Mouse (Mus musculus) lung, postnatal 4 days (tissue): ENCODE results near the gene Vapb.
A peak's percentile ranks its signal among the peaks of the same experiment; 100 is the strongest.
"Not testable (repeated sequence)": the region's sequence is repeated elsewhere in the genome, so short reads cannot be mapped to it uniquely, and the experiment has no call there.

Experiments used
- DNase-seq, 2 experiments: peaks; one replicate each; pipeline ENCODE4 v3.0.0; 2021

The Vapb gene

GRCm38 (mm10) chr2:173737222-173737989, at the start of gene Vapb:
TSS of gene Vapb (plus strand) at chr2:173737511.
- DNase-seq = peak; percentile 99 to 100

DNA sequence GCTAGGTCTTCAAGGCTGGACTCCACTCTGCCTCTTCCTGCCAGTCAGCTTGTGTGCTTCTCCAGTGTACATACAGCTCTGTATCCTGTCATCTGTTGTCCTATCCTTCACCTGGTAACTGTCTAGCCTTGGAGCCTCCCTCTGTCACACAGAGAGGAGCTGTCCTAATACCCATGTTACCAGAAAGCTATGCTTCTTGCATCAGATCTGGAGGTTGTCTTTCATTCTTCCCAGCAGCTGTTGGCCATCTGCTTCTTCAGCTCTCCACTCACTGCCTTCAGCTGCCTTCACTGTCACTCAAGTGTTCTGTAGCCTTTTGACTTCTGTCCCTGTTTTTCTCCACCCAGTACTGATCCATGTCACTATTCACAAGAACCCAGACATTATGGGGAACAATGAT, 47.5 kb upstream of the Vapb start:
- DNase-seq = no peak

DNA sequence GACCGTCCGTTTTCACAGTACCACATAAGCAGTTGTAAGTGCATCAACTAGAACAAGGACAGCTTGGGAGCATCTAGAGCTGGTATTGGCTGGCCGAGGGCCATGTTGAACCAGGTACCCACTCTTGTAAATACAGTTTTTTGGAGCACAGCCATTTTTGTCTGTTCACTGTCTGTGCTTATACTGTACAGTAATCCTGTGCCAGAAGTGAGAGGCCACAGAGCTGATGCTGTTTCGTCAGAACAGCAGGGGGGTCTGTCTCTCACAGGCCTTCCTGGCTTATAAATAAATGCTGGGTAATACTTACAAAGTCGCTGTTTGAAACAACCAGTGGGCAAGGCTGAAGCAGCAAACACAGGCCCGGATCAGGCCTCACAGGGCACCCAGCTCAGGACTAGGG, 45.6 kb upstream of the Vapb start:
- DNase-seq = no peak

GRCm38 (mm10) chr2:173692693-173693092, 44.6 kb upstream of the Vapb start:
- DNase-seq = no peak

- no peak for DNase-seq
Measured at GRCm38 (mm10) chr2:173698850-173699249, 38.5 kb upstream of the Vapb start.

- DNase-seq = no peak
Measured at GRCm38 (mm10) chr2:173702096-173702866, 35.0 kb upstream of the Vapb start.

DNA sequence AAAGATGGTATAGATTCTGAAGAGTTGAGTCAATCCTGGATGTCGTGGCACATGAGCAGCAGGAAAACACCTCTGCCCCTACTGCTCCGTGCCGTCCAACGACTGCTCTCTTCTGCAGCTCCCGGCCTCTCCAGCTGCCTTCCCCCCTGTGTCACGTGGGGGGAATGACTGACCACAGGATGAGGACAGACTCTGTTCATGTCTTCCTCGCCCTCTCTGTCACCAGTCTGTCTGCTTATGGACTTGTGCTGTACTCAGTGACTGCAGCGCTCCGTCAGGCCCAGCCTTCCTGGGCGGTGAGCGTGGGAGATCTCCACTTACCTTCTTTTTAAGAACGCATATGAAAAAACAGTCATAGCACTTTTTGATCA, 34.5 kb upstream of the Vapb start:
- DNase-seq = no peak

GRCm38 (mm10) chr2:173705827-173706551, 31.3 kb upstream of the Vapb start:
- DNase-seq = no peak

DNA sequence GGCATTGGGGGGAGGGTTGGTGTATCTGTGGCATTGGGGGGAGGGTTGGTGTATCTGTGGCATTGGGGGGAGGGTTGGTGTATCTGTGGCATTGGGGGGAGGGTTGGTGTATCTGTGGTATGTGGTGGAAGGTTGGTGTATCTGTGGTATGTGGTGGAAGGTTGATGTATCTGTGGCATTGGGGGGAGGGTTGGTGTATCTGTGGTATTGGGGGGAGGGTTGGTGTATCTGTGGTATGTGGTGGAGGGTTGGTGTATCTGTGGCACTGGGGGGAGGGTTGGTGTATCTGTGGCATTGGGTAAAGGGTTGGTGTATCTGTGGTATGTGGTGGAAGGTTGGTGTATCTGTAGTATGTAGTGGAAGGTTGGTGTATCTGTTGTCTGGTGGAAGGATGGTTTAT, 29.7 kb upstream of the Vapb start:
- DNase-seq = not testable (repeated sequence)

- no peak for DNase-seq
Measured at GRCm38 (mm10) chr2:173710193-173710592, 27.1 kb upstream of the Vapb start.

GRCm38 (mm10) chr2:173712656-173713055, 24.7 kb upstream of the Vapb start:
- DNase-seq = no peak

GRCm38 (mm10) chr2:173713241-173713640, 24.1 kb upstream of the Vapb start:
- DNase-seq = no peak

GRCm38 (mm10) chr2:173714620-173715218, 22.6 kb upstream of the Vapb start:
- no peak for DNase-seq

- no peak for DNase-seq
Measured at GRCm38 (mm10) chr2:173716966-173717365, 20.3 kb upstream of the Vapb start.

DNA sequence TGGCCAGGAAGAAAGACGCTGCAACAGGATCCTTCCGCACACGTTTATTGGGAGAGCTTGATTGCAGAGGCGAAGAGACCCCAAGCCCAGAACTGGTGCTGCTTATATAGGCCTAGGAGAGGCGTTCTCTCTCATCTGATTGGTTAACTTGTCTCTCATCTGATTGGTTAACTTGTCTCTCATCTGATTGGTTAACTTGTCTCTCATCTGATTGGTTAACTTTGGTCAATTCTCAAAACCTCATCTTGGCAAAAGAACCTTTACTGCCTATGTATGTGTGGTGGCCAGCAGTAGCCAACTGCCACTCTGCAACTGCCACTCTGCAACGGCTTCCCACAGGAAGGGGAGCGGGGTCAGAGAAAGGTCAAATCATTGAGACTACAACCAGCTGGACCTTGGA, 18.2 kb upstream of the Vapb start, which contains the start of gene 1700010B08Rik:
Gene 1700010B08Rik, plus strand, starts transcription at position 301 of the 400 bp plus-strand sequence.
- not testable (repeated sequence) for DNase-seq

- no peak for DNase-seq
Measured at GRCm38 (mm10) chr2:173722251-173722857, 15.0 kb upstream of the Vapb start.

- no peak for DNase-seq
Measured at GRCm38 (mm10) chr2:173724382-173724781, 12.9 kb upstream of the Vapb start.

DNA sequence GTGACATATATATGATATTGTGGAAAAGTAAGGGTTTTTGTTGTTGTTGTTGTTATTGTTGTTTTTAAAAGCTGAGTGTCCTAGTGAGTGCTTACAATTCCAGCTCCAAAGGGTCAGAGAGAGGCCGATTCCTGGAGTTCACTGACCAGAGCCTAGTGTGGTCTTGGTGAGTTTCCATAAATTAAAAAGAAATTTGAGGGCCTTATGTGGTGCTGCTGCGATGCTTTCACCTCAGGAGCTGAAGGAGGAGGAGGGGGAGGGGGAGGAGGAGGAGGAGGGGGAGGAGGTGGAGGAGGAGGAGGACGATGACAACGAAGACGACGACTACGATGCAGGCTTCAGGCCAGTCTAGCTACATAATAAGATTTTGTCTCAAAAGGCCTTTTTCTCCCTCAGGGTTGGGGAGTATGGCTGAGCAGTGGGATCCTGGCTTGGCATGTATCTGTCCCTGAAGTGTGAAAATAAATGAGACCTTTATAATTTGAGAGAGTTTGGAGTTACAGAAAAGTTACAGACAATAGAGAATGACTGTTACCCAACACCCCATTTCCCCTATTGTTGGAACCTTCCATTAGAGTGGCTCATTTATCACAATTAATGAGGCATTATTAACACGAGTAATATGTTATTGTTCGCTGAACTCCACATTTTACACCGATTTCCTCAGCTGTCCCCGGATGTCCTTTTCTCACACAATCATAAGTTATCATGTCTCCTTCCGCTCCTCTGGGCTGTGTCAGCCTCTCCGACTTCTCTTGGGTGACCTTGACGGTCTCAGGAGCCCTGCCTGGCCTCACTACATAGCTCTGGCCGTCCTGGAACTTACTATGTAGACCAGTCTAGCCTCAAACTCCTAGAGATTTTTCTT, 12.1 kb upstream of the Vapb start:
- DNase-seq = no peak

- no peak for DNase-seq
Measured at GRCm38 (mm10) chr2:173725819-173726218, 11.5 kb upstream of the Vapb start.

DNA sequence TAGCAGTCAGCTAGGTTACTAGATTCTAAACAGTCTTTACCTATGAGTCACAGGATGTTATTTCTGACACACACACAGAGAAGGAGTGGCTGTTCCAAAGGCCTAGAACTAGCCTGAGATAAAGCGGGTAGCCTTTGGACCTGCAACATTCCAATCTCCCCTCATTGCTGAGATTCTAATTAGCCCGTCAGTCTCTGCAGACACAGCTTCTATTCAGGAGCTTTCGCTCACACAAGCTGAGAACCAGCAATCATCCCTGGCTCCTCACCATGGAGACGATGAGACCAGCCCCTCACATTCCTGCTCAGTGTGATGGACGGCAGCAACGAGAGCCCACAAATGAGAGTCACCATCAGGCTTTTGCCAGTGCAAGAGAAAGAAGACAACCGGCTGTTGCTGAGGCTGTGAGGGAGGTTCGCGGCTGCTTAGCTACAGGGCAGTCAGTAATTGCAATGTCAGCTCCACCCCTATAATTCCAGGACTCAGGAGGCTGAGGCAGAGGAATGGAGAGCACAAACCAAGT, 6.8 kb upstream of the Vapb start:
- DNase-seq = no peak

- no peak for DNase-seq
Measured at GRCm38 (mm10) chr2:173734426-173734825, 2.9 kb upstream of the Vapb start.
